Mouse (Mus musculus) frontal cortex, postnatal 25 days (tissue): ENCODE measurements around the gene Gm37240.
A peak's percentile ranks its signal among the peaks of the same experiment; 100 is the strongest.

Source experiments
- DNase-seq, 2 experiments: peaks; one replicate each; pipeline ENCODE4 v3.0.0; 2022; ENCODE audit warnings: low spot score in 2 of 2

The Gm37240 gene

GRCm38 (mm10) chr3:84836029-84836428 lies 1051.3 kb downstream of the Gm37240 start:
- DNase-seq, result no peak

GRCm38 (mm10) chr3:84829366-84829765 lies 1058.0 kb downstream of the Gm37240 start:
- DNase-seq, result no peak

DNA sequence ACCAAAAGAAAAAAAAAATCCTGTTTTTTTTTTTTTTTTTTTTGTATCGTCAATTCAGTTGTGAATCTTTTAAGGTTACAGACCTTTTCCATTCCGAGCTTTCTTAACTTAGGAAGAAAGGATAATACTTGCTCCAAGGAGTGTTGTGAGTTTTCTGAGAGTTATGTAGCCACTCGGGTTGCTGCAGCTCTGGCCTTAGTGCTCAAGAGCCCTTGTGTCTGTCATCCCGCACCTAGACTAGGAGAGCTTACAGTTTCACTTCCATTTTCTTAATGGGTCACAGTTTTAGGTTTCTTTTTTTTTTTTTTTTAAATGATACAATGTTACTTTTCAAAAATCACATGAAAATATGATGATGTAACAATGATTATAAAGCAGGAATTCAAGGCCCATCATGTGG lies 1059.7 kb downstream of the Gm37240 start:
- no peak for DNase-seq

- DNase-seq, result no peak
These were observed 1060.4 kb downstream of the Gm37240 start for GRCm38 (mm10) chr3:84826938-84827337.

DNA sequence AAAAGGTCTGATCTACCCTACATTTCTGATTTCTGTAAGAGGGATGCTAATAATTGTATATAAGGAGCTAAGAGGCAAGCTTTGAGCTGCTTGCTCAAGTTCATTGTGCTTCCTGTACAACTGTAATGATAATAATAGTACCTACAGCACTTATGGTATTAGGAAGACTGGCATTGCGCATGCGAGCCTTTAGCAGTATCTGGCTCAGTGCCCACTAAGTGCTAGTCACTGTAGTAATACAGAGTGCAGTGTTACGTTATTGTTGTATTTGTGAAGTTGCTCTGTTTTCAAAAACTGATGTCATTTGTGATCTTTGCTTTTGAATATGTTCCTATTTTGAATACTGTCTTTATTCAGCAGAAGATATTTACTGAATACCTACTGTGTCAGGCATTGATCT lies 1060.9 kb downstream of the Gm37240 start:
- DNase-seq, result no peak

DNA sequence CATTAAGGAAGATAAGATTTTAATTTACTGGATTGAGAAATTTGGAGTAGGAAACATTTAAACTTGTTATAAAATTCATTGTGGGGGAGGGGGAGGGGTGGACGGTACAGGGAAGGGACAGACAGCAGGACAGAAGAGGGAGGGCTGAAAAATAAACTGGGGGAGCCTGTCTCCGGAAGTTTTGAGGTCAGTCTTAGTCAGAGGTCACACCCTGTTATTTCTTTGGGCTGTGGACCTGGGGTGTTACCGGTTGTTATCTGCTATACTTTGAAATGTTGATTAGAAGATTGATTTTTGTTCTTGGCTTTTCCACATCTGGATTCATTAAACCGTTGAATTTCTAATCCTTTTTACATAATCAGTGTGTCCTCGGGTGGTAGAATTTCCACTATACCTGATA lies 1061.3 kb downstream of the Gm37240 start:
- DNase-seq, result no peak

DNA sequence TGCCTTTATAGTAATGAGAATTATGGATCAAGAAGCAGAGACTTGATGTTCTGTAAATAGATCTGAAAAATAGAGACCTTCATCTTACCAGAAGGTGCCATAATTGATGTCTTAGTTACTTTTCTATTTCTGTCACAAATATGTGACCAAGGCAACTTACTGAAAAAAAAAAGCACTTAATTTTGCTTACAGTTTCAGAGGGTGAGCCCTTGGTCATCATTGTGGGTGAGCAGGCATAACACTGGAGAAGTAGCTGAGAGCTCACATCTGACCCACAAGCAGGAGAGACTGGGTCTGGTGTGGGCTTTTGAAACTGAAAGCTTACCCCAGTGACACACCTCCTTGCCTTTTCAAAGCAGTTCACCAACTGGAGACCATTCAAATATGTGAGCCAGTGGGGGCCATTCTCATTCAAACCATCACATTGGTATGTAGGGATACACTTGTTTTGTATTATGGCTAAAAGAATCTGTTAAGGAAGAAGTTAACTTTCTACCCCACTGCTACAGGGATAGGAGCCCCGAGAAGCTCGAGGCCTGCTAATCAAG lies 1066.6 kb downstream of the Gm37240 start:
- DNase-seq, result no peak

GRCm38 (mm10) chr3:84816951-84817350 lies 1070.4 kb downstream of the Gm37240 start:
- no peak for DNase-seq

DNA sequence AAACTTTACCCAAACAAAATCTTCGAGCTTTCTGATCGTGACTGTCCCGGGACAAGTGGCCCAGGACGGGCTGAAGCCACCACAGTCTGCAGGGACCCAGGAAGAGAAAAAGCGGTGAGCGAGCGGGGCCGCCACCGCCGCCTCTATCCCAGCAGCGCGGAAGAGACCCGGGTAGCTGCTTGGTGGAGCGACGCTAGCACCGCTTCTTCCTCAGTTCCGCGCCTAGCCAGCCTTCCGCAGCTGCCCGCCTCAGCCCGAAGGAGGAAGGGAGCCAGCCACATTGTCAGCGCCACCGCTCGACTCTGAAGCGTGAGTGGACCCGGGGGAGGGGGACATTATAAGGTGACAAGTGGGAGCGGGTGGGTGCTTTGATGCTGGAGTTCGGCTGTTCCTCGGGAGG lies 1071.9 kb downstream of the Gm37240 start:
- DNase-seq, result peak; percentile 19 to 40

GRCm38 (mm10) chr3:84814762-84815381 lies 1072.4 kb downstream of the Gm37240 start, which contains the start of gene Fbxw7:
Fbxw7 (plus strand) TSS chr3:84815268.
- DNase-seq, result peak in 1 of 2 experiments; percentile 7

DNA sequence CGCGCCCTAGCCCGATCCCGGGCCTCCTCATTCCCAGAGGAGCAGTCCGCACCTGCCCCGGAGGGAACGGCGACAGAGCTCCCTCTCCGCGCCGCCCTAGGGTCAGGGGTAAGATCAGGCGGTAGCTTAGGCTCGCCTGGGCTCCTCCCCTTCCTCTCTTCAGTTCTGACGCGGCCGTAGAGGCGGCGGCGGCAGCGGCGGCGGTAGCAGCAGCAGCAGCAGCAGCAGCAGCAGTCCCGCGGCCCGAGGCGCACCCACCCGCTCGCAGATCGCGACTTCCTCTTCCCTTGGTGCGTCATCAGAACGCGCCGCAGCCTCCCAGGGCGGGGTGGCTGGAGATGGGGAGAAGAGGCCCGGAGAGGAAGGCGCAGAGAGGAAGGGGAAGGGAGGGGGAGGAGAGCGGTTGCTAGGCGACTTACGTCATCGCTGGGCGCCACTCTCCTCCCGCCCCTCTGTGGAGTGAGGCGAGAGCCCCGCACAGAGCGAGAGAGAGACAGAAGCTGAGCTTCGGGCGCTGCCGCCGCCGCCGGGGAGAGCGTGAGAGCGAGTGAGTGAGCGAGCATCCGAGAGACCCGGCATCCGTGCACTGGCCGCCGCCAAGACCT lies 1073.1 kb downstream of the Gm37240 start:
- DNase-seq, result peak; percentile 96 to 99

DNA sequence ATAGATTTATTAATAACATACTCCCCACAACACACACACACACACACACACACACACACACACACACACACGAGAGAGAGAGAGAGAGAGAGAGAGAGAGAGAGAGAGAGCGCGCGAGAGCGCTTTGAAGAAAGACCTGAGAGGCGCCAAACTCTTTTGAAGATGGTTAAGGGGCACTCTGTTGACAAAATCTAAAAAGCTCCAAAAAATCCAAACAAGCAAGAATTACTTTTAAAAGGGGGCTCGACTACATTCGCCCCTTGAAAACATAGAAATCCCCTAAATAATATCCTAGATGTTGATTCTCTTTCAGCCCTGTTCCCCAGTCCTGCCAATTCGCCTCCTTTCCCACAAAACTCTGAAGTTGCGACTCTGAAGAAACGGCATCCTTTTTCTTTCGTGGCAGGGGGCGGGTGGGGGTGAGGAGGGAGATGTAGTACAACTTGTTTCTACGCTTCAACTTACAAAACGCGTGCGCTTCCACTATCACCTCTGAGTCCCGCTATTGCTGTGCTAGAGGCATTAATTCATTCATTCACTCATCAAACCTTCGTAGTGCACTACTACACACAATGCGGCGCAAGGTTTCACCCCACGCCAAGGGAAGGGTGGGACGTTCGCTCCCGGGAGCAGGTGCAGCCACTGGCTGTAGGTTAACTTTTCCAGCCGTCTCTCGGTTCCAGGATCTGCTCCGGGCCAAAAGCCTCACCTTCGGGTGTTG lies 1073.7 kb downstream of the Gm37240 start:
- no peak for DNase-seq

GRCm38 (mm10) chr3:84810803-84811202 lies 1076.5 kb downstream of the Gm37240 start:
- no peak for DNase-seq

DNA sequence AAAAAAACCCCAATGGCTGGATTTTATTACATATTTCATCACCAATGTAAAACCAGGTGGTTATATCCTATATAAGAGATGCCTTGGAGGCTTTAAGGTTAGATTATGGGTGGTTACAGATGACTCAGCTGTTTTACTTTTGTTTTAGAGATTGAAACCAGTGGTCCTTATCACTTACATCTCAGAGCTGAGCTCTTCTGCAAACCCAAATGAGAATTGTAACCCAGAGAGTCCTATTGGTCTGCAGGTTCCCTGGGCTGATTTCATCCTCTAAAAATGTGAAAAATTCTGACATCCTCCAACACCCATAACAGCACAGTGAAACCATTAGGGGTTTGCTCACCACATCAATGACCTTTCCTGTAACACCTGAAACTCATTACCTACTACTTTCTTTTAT lies 1078.4 kb downstream of the Gm37240 start:
- no peak for DNase-seq

DNA sequence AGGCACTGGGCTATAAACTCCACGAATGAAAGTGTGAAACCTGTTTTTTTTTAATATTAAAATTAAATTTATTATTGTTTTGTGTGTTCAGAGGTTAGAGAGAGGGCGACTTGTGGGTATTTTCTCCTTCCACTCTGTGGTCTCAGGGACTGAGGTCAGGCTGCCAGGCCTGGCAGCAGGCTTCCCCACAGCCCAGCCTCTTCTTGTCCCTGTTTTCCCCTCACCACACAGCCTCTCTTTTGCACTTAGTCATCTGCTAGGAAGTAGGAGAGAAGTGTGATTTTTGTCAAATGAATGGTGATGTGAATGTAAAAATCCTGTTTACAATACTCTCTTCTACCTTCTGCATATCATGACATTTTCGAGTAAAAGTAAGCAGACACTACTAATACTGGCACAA lies 1079.5 kb downstream of the Gm37240 start:
- no peak for DNase-seq

DNA sequence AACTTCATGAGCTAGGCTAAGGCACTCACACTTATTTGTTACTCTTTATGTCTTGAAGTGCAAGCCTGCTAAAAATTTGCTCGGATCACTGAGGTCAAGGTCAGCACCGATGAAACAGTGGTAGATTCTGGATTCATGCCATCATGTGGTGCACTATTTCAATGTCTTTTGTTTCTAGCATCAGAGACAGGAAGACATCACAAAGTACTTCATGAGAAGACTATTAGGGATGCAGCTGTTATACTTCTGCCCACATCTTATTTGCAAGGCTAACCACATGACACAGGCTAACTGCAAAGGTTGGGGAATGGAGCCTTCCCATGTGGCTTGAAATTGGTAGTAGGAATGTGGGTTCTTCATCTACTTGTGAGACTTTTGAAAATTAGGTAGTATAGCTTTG lies 1081.1 kb downstream of the Gm37240 start:
- DNase-seq, result no peak

GRCm38 (mm10) chr3:84804036-84804435 lies 1083.3 kb downstream of the Gm37240 start:
- DNase-seq, result no peak

GRCm38 (mm10) chr3:84787914-84788313 lies 1099.4 kb downstream of the Gm37240 start:
- no peak for DNase-seq

GRCm38 (mm10) chr3:84776084-84776483 lies 1111.2 kb downstream of the Gm37240 start:
- no peak for DNase-seq

DNA sequence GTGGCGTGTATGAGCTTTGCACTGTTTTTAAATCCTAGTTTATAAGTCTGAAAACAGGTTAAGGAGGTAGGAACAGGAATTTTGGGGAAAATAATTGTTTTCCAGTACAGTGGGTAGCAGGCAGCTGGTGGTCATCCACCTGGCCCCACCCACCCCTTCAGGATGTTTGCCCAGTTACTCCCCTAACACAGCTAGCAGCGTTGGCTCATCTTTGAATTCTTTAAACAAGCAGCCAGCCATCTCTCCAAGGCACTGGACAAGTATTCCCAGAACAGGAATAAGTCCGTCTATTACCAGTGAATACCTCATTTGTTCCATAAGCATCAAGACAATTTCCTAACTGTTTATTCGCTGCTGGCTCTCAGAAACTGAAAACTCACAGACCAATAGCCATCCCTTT lies 1111.7 kb downstream of the Gm37240 start:
- DNase-seq, result no peak

GRCm38 (mm10) chr3:84775067-84775423 lies 1112.3 kb downstream of the Gm37240 start:
- DNase-seq, result no peak

DNA sequence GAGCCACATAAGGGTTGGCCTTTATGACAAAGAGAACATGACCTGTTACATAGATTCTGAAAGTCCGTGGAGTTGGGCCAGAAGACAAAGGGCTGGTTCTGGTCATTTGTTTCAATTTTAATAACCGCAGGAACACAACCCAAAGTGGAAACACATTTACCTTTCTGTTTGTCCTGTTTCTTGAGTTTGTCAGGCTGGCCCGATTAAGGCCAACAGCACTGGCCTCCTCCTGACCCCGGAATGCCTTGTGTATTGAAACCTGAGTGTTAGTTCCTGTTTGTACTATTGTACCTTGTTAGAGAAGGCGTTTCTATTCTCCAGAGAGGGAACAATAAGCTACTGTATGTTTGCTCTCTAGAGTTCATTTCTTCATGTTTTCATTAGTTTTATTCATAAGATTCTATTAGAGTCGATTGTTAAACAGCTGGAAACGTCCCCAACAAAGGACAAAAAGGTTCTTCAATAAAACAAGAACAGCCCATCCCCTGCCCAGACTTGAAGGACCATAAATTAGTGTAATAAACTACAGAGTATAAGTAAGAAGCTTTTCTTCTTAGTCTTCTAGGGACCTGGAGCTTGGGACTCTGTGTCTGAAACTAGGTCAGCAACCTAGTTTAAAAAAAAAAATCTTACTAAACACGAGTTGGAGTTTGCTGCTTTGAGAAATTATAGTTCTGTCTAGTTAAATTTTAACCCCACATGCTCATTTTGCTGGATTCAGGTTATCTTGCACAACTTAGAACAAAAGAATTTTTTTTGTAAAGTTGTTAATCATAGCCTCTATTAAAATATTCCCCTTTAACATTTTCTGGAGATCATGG lies 1112.9 kb downstream of the Gm37240 start:
- no peak for DNase-seq
